Mouse (Mus musculus): ENCODE results near the gene Olr1. TPM values are rescaled to one million over a fixed set of nuclear protein-coding genes. Genes with fewer than 3 reads are reported as not detected.
A peak's percentile ranks its signal among the peaks of the same experiment; 100 is the strongest.
"Not testable (repeated sequence)": the region's sequence is repeated elsewhere in the genome, so short reads cannot be mapped to it uniquely, and the experiment has no call there.

Olr1 gene
- polyA plus RNA-seq, 1 experiment from 2014 or later = not detected

GRCm38 (mm10) chr6:129510120-129510911 lies 3.4 kb upstream of the Olr1 start:
- no peak overlapping the region for H3K4me3 ChIP-seq
- no peak for ATAC-seq (ENCODE audit: low FRiP score, low read depth)
- H3K9me3 ChIP-seq = no peaks in the 10 kb centered on the region
- H3K4me1 ChIP-seq (replicated peaks) = no peaks in the 10 kb centered on the region
- H3K27ac ChIP-seq (replicated peaks) = no peak overlapping the region
- 73% methylated on average over 6 of the region's 6 CpGs for WGBS
- H3K4me2 ChIP-seq = no peak overlapping the region
- no peak overlapping the region for H3K9ac ChIP-seq
- H3K36me3 ChIP-seq = no peaks in the 10 kb centered on the region
- no peaks in the 10 kb centered on the region for H3K27me3 ChIP-seq

- no peak overlapping the region for H3K27ac ChIP-seq (replicated peaks)
- H3K4me1 ChIP-seq (replicated peaks) = no peaks in the 10 kb centered on the region
- no peak overlapping the region for H3K9ac ChIP-seq
- H3K4me2 ChIP-seq = no peak overlapping the region
- no peaks in the 10 kb centered on the region for H3K27me3 ChIP-seq
- H3K9me3 ChIP-seq = 0 out of 2 replicates have a peak, but pooled peaks cover 6% of the 10 kb centered on the region
- H3K4me3 ChIP-seq = no peak overlapping the region
- ATAC-seq (ENCODE audit: low FRiP score, low read depth) = no peak
- WGBS = 92% methylated on average over 2 of the region's 2 CpGs
- no peaks in the 10 kb centered on the region for H3K36me3 ChIP-seq
These were observed 3.5 kb downstream of the Olr1 start for GRCm38 (mm10) chr6:129503471-129503870.

GRCm38 (mm10) chr6:129499516-129499915 lies 7.4 kb downstream of the Olr1 start:
- H3K4me3 ChIP-seq; H3K27ac ChIP-seq (replicated peaks); H3K4me2 ChIP-seq; H3K27me3 ChIP-seq; H3K4me1 ChIP-seq (replicated peaks); H3K9me3 ChIP-seq; H3K9ac ChIP-seq; H3K36me3 ChIP-seq; ATAC-seq (ENCODE audit: low FRiP score, low read depth): not testable (repeated sequence)
- WGBS = 90% methylated on average over 1 of the region's 1 CpGs

GRCm38 (mm10) chr6:129497345-129498218 lies 9.4 kb downstream of the Olr1 start:
- Histone ChIP-seq H3K4me3 (no peak overlapping the region), H3K36me3 (no peaks in the 10 kb centered on the region), H3K27me3 (no peaks in the 10 kb centered on the region), H3K4me1 (replicated peaks) (no peaks in the 10 kb centered on the region), H3K27ac (replicated peaks) (no peak overlapping the region), H3K9ac (no peak overlapping the region), H3K9me3 (no peaks in the 10 kb centered on the region), H3K4me2 (no peak overlapping the region)
- no peak for ATAC-seq (ENCODE audit: low FRiP score, low read depth)
- 89% methylated on average over 3 of the region's 3 CpGs for WGBS

GRCm38 (mm10) chr6:129494924-129495323 lies 12.0 kb downstream of the Olr1 start:
- H3K4me2 ChIP-seq = no peak overlapping the region
- no peak for ATAC-seq (ENCODE audit: low FRiP score, low read depth)
- no peaks in the 10 kb centered on the region for H3K27me3 ChIP-seq
- H3K9ac ChIP-seq = no peak overlapping the region
- H3K27ac ChIP-seq (replicated peaks) = no peak overlapping the region
- no peak overlapping the region for H3K4me3 ChIP-seq
- no peaks in the 10 kb centered on the region for H3K4me1 ChIP-seq (replicated peaks)
- H3K36me3 ChIP-seq = no peaks in the 10 kb centered on the region
- no peaks in the 10 kb centered on the region for H3K9me3 ChIP-seq
- WGBS = 86% methylated on average over 4 of the region's 4 CpGs

- peak overlapping the region; percentile 76 for H3K27ac ChIP-seq (replicated peaks)
- no peaks in the 10 kb centered on the region for H3K27me3 ChIP-seq
- peak overlapping the region; percentile 32 for H3K4me2 ChIP-seq
- no peaks in the 10 kb centered on the region for H3K4me1 ChIP-seq (replicated peaks)
- 52% methylated on average over 8 of the region's 8 CpGs for WGBS
- ATAC-seq (ENCODE audit: low FRiP score, low read depth) = peak; percentile 91
- no peaks in the 10 kb centered on the region for H3K9me3 ChIP-seq
- no peak overlapping the region for H3K9ac ChIP-seq
- H3K4me3 ChIP-seq = no peak overlapping the region
- no peaks in the 10 kb centered on the region for H3K36me3 ChIP-seq
These were observed 26.6 kb downstream of the Olr1 start for GRCm38 (mm10) chr6:129480089-129480958.

GRCm38 (mm10) chr6:129476404-129477126 lies 30.4 kb downstream of the Olr1 start:
- no peak for ATAC-seq (ENCODE audit: low FRiP score, low read depth)
- Histone ChIP-seq H3K9me3 (no peaks in the 10 kb centered on the region), H3K36me3 (no peaks in the 10 kb centered on the region), H3K4me2 (no peak overlapping the region), H3K9ac (no peak overlapping the region), H3K4me1 (replicated peaks) (no peaks in the 10 kb centered on the region), H3K4me3 (no peak overlapping the region), H3K27ac (replicated peaks) (no peak overlapping the region), H3K27me3 (no peaks in the 10 kb centered on the region)
- WGBS = 34% methylated on average over 13 of the region's 13 CpGs

- WGBS = 85% methylated on average over 5 of the region's 5 CpGs
- Histone ChIP-seq H3K9me3 (no peaks in the 10 kb centered on the region), H3K4me1 (replicated peaks) (no peaks in the 10 kb centered on the region), H3K9ac (no peak overlapping the region), H3K4me3 (no peak overlapping the region), H3K27me3 (no peaks in the 10 kb centered on the region), H3K36me3 (no peaks in the 10 kb centered on the region), H3K4me2 (no peak overlapping the region), H3K27ac (replicated peaks) (no peak overlapping the region)
- no peak for ATAC-seq (ENCODE audit: low FRiP score, low read depth)
These were observed 34.3 kb downstream of the Olr1 start for GRCm38 (mm10) chr6:129472627-129473026.

- no peak overlapping the region for H3K4me3 ChIP-seq
- H3K27me3 ChIP-seq = no peaks in the 10 kb centered on the region
- no peaks in the 10 kb centered on the region for H3K36me3 ChIP-seq
- no peak overlapping the region for H3K9ac ChIP-seq
- no peaks in the 10 kb centered on the region for H3K4me1 ChIP-seq (replicated peaks)
- no peak overlapping the region for H3K4me2 ChIP-seq
- no peak overlapping the region for H3K27ac ChIP-seq (replicated peaks)
- no peaks in the 10 kb centered on the region for H3K9me3 ChIP-seq
- WGBS = 92% methylated on average over 6 of the region's 6 CpGs
- ATAC-seq (ENCODE audit: low FRiP score, low read depth) = no peak
These were observed 35.6 kb downstream of the Olr1 start for GRCm38 (mm10) chr6:129471386-129471785.

- H3K27ac ChIP-seq (replicated peaks) = 0 out of 2 replicates have a peak within 1 kb of the TSS, but pooled peaks have one; percentile 25
These were observed 55.4 kb downstream of the Olr1 start, which contains the start of gene Clec1a for GRCm38 (mm10) chr6:129451411-129452039. Clec1a (minus strand) TSS chr6:129452000.

GRCm38 (mm10) chr6:129449743-129450142 lies 57.2 kb downstream of the Olr1 start:
- WGBS = 85% methylated on average over 6 of the region's 6 CpGs
- no peak overlapping the region for H3K4me2 ChIP-seq
- no peak for ATAC-seq (ENCODE audit: low FRiP score, low read depth)
- H3K9me3 ChIP-seq = no peaks in the 10 kb centered on the region
- H3K27me3 ChIP-seq = no peaks in the 10 kb centered on the region
- no peaks in the 10 kb centered on the region for H3K36me3 ChIP-seq
- H3K27ac ChIP-seq (replicated peaks) = no peak overlapping the region
- no peak overlapping the region for H3K9ac ChIP-seq
- H3K4me1 ChIP-seq (replicated peaks) = no peaks in the 10 kb centered on the region
- H3K4me3 ChIP-seq = no peak overlapping the region

More at GRCm38 (mm10) chr6:129451411-129452039, 55.4 kb downstream of the Olr1 start, which contains the start of gene Clec1a:
- WGBS = 54% methylated on average over 13 of the region's 13 CpGs
- Histone ChIP-seq H3K4me1 (replicated peaks) (no peaks in the 10 kb centered on the region), H3K4me2 (peak within 1 kb of the TSS; percentile 16), H3K36me3 (no peaks in the 10 kb centered on the region), H3K9ac (no peak within 1 kb of the TSS), H3K4me3 (no peak within 1 kb of the TSS), H3K27me3 (no peaks in the 10 kb centered on the region), H3K9me3 (no peaks in the 10 kb centered on the region)
- peak; percentile 80 for ATAC-seq (ENCODE audit: low FRiP score, low read depth)

All from hindbrain, embryonic 15.5 days (tissue).